Mouse (Mus musculus): ENCODE results near the gene Nabp2. TPM values are rescaled to one million over a fixed set of nuclear protein-coding genes. Genes with fewer than 3 reads are reported as not detected.
A peak's percentile ranks its signal among the peaks of the same experiment; 100 is the strongest.

Nabp2 gene
- total RNA-seq, 2 experiments from 2014 or later, result 96.7 to 101 TPM

- DNase-seq (ENCODE audit: extremely low spot score in 1 of 2, low spot score in 1 of 2), result no peak
These were observed 43.3 kb downstream of the Nabp2 start for GRCm38 (mm10) chr10:128367899-128368401.

- DNase-seq (ENCODE audit: extremely low spot score in 1 of 2, low spot score in 1 of 2), result no peak
These were observed 48.7 kb downstream of the Nabp2 start for GRCm38 (mm10) chr10:128362568-128362967.

- DNase-seq (ENCODE audit: extremely low spot score in 1 of 2, low spot score in 1 of 2), result no peak
These were observed 49.5 kb downstream of the Nabp2 start for GRCm38 (mm10) chr10:128361836-128362235.

- DNase-seq (ENCODE audit: extremely low spot score in 1 of 2, low spot score in 1 of 2), result no peak
These were observed 52.1 kb downstream of the Nabp2 start for GRCm38 (mm10) chr10:128359226-128359625.

- DNase-seq (ENCODE audit: extremely low spot score in 1 of 2, low spot score in 1 of 2), result peak in 1 of 2 experiments; percentile 65
These were observed 52.5 kb downstream of the Nabp2 start for GRCm38 (mm10) chr10:128358796-128359195.

Small RNAs within 50 kb of the gene (microRNA-seq; reads per million reads assigned to microRNA genes)
- gene Gm25361 (0 reads per million in 2 experiments), gene Gm26308 (0 reads per million in 2 experiments), gene Mir6914 (0.37 to 0.40 reads per million in 2 experiments), gene Mir6915 (5.7 to 8.6 reads per million in 2 experiments), gene Mir8105 (1.8 to 2.0 reads per million in 2 experiments)

Other genes with a start within 250 kb of the Nabp2 start
- gene Rbms2, start 231.2 kb downstream of the Nabp2 start, total RNA-seq (2021), result 10 to 100 TPM; 11.5 to 11.9 TPM
- gene Gls2, start 217.0 kb downstream of the Nabp2 start, total RNA-seq (2021), result 10 to 100 TPM; 19.2 to 23.5 TPM
- 10 to 100 TPM in 1 of 2 experiments, 1 to 10 TPM in 1; 8.5 to 10.6 TPM for gene Spryd4, start 199.7 kb downstream of the Nabp2 start, total RNA-seq (2021)
- not detected for gene Mip, start 185.7 kb downstream of the Nabp2 start, total RNA-seq (2021)
- 1 to 10 TPM; 4.3 to 5.6 TPM for gene Timeless, start 179.4 kb downstream of the Nabp2 start, total RNA-seq (2021)
- not detected for gene Apon, start 157.4 kb downstream of the Nabp2 start, total RNA-seq (2021)
- not detected for gene Apof, start 142.8 kb downstream of the Nabp2 start, total RNA-seq (2021)
- 10 to 100 TPM; 27.8 to 30.0 TPM for gene Stat2, start 140.9 kb downstream of the Nabp2 start, total RNA-seq (2021)
- gene Il23a, start 112.7 kb downstream of the Nabp2 start, total RNA-seq (2021), result 1 to 10 TPM in 1 of 2 experiments, under 1 TPM in 1; 0.84 to 1.1 TPM
- gene Pan2, start 108.2 kb downstream of the Nabp2 start, total RNA-seq (2021), result 10 to 100 TPM; 12.3 to 17.4 TPM
- gene Cnpy2, start 89.0 kb downstream of the Nabp2 start, total RNA-seq (2021), result 10 to 100 TPM; 81.1 to 92.0 TPM
- gene Cs, start 73.8 kb downstream of the Nabp2 start, total RNA-seq (2021), result 100 to 1,000 TPM; 232 to 242 TPM
- gene Coq10a, start 42.5 kb downstream of the Nabp2 start, total RNA-seq (2021), result 10 to 100 TPM; 52.9 to 53.5 TPM
- 10 to 100 TPM; 54.7 to 69.5 TPM for gene Ankrd52, start 34.4 kb downstream of the Nabp2 start, total RNA-seq (2021)
- not detected for gene Slc39a5, start 10.3 kb downstream of the Nabp2 start, total RNA-seq (2021)
- gene Rnf41, start 165 bp upstream of the Nabp2 start, total RNA-seq (2021), result 10 to 100 TPM; 68.0 to 76.9 TPM
- 100 to 1,000 TPM; 228 to 242 TPM for gene Smarcc2, start 47.8 kb upstream of the Nabp2 start, total RNA-seq (2021)
- gene Myl6, start 82.7 kb upstream of the Nabp2 start, total RNA-seq (2021), result 100 to 1,000 TPM; 551 to 619 TPM
- gene Myl6b, start 87.2 kb upstream of the Nabp2 start, total RNA-seq (2021), result 10 to 100 TPM; 17.4 to 18.9 TPM
- gene Esyt1, start 114.4 kb upstream of the Nabp2 start, total RNA-seq (2021), result 1 to 10 TPM; 4.6 to 5.0 TPM
- gene Zc3h10, start 136.3 kb upstream of the Nabp2 start, total RNA-seq (2021), result 10 to 100 TPM; 13.2 to 14.8 TPM
- gene Rpl41, start 137.8 kb upstream of the Nabp2 start, total RNA-seq (2021), result 1,000 to 10,000 TPM; 1,459 to 1,623 TPM
- gene Pa2g4, start 154.5 kb upstream of the Nabp2 start, total RNA-seq (2021), result 10 to 100 TPM; 62.9 to 65.3 TPM
- gene Erbb3, start 178.2 kb upstream of the Nabp2 start, total RNA-seq (2021), result 1 to 10 TPM; 9.7 to 10.0 TPM
- gene Rps26, start 215.3 kb upstream of the Nabp2 start, total RNA-seq (2021), result 100 to 1,000 TPM; 321 to 324 TPM
- gene Ikzf4, start 234.5 kb upstream of the Nabp2 start, total RNA-seq (2021), result 10 to 100 TPM; 10.7 to 17.2 TPM

Measured in layer of hippocampus, postnatal 25 days (tissue).